Mouse (Mus musculus) yolk sac, embryonic 10.5 days (tissue): ENCODE measurements around the gene Pmm2.

Experiments
- DNase-seq: peaks from one replicate; pipeline ENCODE4 v3.0.0-alpha.2; 2017; ENCODE audit warnings: low spot score

The Pmm2 gene

DNA sequence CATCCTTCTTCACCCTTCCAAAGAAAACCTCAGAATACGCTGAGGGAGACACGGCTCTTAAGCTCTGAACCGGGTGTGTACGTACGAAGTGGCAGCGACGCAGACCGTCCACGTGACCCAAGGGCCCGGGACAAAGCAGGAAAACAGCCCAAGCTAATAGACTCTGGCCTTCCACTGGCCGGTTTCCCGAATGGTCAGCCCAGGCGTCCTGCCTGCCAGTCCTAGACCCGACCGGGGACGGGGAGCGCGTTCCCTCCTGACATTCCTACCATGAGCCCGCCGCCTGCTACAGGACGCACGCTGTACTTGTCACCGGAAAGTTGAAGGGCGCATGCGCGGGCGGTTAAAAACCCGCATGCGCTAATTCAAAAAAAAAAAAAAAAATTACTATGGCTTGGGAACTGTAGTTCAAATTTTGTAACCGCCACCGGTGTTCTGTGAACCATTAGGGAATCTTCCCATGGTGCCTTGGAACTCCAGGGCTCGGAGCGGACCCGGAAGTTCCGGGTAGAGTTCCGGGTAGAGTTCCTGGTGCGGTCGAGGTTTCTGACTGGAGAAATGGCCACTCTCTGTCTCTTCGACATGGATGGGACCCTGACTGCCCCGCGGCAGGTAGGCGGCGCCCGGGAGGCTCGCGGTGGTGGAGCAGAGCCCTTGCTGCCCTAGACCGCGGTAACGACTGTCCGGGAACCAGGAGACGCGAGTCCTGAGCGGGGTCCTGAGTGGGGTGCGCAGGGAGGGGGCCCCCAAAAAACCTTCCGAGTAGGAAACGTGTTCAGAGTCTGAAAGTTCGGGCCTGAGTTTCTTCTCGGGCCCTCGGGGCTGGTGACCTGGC is at the start of gene Pmm2, which contains the start of gene Tmem186:
Pmm2 (plus strand) TSS at position 458 of the 835 bp plus-strand sequence.
Tmem186 (minus strand) TSS at position 496 of the 835 bp plus-strand sequence.
- peak; percentile 90 for DNase-seq

GRCm38 (mm10) chr16:8595411-8595810 is 42.1 kb upstream of the Pmm2 start:
- no peak for DNase-seq

GRCm38 (mm10) chr16:8596336-8596735 is 41.1 kb upstream of the Pmm2 start:
- no peak for DNase-seq

DNA sequence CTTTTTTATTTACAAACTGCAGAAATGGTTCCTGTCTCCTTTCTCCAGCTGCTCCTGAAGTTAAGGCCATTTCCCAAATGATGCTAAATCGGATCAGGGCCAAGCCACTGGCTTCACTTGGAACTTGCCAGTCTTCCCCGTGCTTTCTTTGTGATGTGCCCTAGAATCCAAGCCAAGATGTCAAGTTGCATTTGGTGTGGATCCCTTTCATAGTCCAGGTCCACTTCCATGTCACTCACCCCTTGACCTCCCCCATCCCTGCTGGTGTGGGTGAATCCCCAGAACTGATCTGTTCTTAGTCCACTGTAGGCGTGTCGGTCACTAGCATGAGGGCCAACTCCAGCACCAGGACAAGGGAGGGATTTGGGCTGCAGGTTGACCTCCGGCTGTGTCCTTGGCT is 40.0 kb upstream of the Pmm2 start:
- no peak for DNase-seq

- peak; percentile 87 for DNase-seq
These were observed 33.7 kb upstream of the Pmm2 start for GRCm38 (mm10) chr16:8603789-8604188.

DNA sequence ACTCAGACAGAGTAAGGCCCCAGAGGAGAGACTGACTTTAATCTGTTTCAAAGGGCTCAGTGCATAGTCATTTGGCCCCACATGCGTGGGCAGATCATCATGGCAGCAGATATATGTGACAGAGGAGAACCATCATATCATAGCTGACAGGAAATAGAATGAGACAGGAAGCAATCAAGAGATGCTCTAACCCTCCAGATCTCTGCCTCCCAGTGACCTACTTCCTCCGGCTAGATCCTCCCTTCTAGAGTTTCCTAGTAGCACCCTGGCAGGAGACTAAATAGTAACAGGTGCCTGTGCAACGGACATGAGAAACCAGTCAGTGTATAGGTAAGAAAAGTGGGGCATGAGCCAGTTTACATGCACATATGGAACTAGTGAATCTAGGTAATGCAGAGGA is 27.1 kb upstream of the Pmm2 start:
- no peak for DNase-seq

DNA sequence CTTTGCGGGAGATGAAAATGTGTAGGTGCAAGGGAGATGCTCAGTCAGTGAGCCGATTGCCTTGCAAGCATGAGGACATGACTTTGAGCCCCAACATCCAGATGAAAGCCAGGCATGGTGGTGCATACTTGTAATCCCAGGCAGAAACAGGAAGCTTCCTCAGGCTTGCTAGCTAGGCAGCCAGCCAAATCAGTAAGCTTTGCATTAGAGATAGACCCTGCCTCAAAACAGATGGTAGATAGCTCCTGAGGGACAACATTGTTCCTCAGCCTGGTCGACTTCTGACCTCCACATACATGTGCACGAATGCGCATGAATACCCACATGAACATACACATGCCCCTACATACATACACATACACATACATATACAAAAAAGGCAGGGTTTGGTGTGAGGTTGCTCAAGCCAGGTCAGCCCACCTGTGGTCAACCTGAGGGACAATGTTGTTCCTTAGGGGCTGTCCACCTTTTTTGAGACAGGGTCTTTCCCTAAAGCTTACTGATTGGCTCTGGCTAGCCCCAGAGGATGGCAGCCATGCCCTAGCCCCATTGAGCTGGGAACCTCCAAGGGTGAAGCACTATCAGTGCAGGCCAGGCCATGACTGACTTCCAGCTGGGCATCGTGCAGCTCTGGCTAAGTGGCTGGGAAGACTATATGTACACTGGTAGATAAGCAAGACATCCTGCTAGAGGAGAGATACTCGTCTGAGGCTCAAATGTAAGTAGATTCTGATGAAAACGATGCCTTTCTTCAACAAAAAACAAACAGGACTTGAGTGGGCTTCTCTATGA is 25.1 kb upstream of the Pmm2 start:
- DNase-seq, result no peak

DNA sequence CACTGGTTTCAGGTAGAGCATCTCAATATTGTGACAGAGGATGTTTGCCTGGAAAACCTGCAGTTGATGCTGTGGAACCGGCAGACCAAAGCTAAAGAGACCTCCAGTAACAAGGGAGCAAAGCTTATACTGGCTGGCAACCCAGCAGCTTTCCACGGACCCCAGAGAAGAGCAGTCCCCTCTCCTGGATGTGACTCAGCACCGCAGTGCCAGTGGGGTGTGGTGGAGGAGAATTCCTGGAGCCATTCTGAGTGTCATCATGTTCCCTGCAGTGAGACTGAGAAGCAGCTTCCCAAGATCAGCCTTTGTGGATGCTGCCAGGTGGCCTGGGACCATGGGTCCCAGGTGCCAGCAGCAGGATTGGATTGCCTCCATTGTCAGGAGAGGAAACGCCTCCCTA is 24.4 kb upstream of the Pmm2 start:
- DNase-seq, result no peak

GRCm38 (mm10) chr16:8613447-8613846 is 24.0 kb upstream of the Pmm2 start:
- no peak for DNase-seq

GRCm38 (mm10) chr16:8619659-8620314 is 17.7 kb upstream of the Pmm2 start:
- peak; percentile 49 for DNase-seq

DNA sequence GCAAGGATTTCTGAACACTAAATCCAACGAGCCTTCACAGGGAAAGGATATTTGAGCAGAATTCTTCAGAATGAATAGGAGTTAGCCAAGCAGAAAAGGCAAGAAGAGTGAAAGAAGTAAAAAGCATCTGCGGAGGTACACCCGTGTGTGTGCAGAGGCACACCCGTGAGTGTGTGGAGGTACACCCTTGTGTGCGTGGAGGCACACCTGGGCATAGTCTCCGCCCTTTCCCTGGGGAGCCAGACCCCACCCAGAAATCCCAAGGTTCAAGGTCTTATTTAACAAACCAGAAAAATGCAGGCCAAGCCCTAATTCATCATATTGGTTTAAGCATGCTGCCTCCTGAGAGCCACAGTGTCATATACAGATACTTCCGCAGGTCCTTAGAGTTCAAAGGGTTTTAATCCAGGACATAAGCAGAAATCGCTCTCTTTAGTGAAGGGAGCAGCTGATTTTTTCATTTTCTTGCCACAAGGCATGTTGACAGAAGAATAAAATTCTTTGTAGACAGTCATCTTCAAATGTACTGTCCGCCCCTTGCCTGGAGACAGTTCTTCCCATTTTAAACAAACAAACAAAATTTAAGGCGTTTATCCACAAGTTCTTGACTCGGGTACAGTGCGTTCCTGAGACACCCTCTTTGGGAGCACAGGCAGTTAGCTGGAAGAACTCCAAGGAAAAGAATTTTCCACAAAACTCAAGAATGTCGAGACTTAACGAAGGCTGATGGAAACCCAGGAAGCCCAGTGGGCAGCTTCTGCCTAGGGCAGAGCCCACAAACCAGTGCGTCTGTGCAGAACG is 17.0 kb upstream of the Pmm2 start:
- no peak for DNase-seq

DNA sequence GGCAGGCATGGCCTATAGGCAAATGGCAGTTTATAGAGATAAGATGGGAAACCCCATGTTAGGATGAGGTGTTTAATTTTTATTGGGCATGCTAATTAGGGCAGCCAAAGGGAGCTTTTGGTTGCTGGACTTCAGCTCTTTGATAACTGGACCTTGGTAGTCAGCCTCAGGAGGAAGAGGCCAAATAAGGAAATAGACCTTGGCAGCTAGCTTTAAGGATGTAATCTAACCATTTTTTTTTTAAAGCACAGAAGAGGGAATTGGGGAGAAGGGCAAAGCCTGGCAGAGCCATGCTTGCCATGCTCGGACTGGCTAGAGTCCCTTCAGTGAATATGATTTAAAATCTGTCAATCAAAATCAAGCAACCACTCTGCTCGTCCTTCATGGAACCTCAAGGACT is 7.1 kb upstream of the Pmm2 start:
- no peak for DNase-seq

DNA sequence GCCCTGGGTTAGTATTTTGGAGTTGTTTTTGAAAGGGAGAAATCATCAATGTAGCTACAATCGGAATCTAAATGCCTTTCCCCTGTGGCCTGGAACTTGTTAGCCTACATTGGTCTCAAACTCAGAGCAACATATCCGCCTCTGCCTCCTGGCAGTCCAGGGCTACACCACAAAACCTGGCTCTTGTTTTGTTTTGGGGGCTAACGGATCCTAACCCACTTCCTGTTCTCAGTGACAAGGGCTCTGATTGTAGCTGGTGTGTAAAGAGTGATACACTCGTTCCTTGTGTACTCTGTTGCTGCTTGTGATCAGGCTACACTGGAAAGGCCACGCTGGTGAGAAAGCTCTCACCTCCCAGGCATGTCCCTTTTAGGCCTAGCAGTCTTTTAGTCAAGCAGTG is 6.0 kb upstream of the Pmm2 start:
- DNase-seq, result no peak

GRCm38 (mm10) chr16:8636867-8637216 is 632 bp upstream of the Pmm2 start:
- DNase-seq, result no peak

DNA sequence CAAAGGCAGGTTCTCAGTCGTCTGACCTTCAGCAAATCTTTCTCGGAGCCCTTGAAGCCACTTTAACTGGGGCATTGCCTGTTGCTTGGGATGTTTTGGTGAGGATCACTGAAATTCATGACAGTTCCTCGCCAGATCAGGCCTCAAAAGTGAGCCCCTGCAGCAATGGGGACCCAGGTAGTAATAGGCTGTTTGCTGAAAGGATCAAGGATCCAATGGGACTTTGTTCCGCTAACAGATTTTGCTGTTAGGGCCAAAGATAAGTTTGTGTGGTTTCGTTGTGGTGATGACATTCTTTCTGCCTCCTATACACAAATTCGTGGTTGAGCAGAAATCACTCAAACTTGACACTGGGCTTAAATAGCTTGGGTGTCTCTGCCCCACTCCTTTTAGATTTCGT is 657 bp downstream of the Pmm2 start:
- DNase-seq, result no peak

- DNase-seq, result peak; percentile 33
These were observed 2.2 kb downstream of the Pmm2 start for GRCm38 (mm10) chr16:8639466-8640191.

GRCm38 (mm10) chr16:8643855-8644254 is 6.4 kb downstream of the Pmm2 start:
- no peak for DNase-seq

DNA sequence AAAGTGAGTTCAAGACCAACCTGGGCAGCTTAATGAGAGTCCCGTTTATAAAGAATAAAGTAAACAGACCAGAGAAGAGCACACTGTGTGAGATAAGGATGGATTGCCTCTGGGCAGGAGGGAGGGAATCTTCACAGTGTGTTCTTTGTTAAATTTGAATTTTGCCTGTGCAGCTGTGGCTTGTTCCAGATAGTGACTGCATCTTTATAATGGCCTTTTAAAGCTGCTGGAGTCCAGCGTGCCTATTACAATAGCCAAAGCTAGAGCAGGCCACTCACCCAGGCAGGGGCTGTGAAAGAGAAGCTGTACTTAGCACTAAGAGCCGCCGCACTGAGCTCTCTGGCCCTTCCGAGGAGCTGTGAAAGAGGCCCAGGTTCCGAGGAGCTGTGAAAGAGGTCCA is 8.1 kb downstream of the Pmm2 start:
- no peak for DNase-seq

GRCm38 (mm10) chr16:8650007-8650406 is 12.5 kb downstream of the Pmm2 start:
- no peak for DNase-seq

DNA sequence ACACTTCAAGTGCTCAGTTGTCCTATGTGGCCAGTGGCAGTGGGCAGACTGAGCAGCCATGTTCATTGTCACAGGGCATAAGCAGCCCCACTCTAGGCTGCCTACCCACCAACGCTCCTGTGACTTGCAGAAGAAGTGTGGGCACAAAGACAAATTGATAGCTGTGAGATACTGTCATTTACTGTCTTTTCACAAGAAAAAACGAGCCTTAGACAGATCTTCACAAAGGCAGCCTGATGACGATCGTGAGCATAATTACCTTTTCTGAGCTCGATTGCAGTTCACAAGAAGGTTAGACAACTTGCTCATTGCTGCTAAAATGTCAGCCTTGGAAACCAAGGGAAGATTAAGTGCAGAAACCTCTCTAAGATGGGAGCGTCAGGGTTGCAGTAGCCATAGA is 17.6 kb downstream of the Pmm2 start:
- DNase-seq, result no peak

DNA sequence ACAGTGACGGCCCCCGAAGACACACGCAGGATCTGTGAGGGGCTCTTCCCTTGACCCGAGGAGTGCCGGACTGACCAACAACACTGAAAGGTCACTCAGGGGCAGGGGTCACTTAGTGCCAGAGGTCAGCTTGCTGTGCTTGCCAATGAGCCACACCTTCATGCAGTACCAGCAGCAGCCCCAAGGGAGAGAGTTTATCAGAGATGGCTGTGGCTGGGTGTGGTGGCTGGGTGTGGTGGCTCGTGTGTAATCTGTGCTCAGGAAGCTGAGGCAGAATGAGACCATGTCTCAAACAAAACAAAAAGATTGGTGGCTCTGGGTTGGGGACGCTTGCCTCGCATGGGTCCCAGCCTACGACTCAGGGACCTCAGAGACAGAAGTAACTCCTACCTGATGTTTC is 18.1 kb downstream of the Pmm2 start:
- DNase-seq, result no peak
